Mouse (Mus musculus): ENCODE results near the gene Nr1h5. TPM values are rescaled to one million over a fixed set of nuclear protein-coding genes. Genes with fewer than 3 reads are reported as not detected.
A peak's percentile ranks its signal among the peaks of the same experiment; 100 is the strongest.

Gene Nr1h5
- total RNA-seq (2021) = not detected

DNA sequence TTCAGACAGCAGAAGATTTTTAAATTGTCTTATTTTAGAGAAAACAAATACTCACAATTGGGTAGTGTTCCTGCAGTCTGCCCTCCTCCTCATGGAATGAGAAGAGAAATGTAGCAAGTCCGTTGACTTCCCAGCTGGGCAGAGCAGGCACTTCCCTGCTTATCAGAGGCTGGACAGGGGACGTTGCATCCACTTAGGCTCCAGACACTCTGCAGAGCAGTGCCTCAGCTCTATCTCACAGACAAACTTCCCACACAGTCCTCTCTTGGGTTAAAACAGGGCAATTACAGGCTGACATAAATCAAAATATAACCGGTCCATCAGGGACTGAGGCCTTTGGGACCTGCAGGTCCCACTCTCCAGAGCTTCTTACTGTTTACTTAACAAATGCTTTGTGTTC lies at the start of gene Nr1h5:
Gene Nr1h5, minus strand, starts transcription at position 101 of the 400 bp plus-strand sequence.
- DNase-seq (ENCODE audit: extremely low spot score in 1 of 2, low spot score in 1 of 2) = no peak

DNA sequence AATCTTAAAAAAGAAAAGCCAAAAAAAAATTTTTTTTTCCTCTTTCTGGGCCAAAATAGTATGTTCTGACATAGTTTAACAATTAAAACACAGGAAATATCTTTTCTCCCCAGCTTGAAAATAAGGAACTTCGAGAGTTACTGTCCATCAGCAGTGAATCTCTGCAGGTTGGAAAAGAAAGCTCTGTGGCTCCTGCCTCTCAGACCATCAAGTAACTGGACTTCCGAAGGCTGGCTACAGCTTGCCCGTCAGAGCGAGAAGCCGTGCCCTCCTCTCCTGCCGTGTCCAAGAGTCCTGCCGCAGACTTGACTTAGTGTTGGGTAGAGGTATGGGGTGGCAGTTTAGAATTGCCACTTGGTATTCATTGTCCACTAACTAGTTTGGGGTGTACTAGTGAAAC lies 37.7 kb upstream of the Nr1h5 start:
- DNase-seq (ENCODE audit: extremely low spot score in 1 of 2, low spot score in 1 of 2) = no peak

DNA sequence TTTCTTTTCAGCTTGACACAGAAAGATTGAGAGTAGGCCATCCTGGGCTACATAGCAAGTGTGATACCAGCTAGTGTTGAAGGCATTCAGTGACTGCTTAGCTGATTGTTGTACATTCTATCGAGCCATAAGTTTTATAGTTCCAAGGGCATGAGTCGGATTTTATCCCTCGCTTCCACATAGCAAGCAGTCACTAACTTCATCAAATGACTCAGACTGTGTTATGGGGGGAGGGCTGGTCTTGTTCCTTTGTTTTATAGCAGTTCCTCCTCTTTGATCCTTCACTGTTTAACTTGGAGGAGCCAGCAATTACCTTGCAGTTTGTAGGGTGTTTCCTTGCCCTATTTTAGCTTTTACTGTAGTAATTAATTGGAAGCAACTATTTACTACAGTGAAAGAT lies 33.7 kb upstream of the Nr1h5 start:
- DNase-seq (ENCODE audit: extremely low spot score in 1 of 2, low spot score in 1 of 2) = no peak

DNA sequence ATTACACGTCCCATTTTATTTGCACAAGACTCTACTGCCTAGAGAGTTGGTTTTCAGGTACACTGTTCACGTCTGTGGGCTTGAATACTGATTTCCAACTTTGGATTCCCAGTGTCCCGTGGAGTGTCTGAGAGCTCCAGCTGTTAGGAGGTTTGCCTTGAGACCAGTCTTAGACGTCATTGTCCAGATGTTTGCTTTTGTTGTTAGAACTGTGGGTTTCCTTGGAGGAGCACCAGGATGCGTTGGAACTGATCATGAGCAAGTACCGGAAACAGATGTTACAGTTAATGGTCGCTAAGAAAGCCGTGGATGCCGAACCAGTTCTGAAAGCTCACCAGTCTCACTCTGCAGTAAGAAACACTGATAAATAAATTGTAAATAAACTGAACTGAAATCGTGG lies 33.1 kb upstream of the Nr1h5 start:
- no peak for DNase-seq (ENCODE audit: extremely low spot score in 1 of 2, low spot score in 1 of 2)

DNA sequence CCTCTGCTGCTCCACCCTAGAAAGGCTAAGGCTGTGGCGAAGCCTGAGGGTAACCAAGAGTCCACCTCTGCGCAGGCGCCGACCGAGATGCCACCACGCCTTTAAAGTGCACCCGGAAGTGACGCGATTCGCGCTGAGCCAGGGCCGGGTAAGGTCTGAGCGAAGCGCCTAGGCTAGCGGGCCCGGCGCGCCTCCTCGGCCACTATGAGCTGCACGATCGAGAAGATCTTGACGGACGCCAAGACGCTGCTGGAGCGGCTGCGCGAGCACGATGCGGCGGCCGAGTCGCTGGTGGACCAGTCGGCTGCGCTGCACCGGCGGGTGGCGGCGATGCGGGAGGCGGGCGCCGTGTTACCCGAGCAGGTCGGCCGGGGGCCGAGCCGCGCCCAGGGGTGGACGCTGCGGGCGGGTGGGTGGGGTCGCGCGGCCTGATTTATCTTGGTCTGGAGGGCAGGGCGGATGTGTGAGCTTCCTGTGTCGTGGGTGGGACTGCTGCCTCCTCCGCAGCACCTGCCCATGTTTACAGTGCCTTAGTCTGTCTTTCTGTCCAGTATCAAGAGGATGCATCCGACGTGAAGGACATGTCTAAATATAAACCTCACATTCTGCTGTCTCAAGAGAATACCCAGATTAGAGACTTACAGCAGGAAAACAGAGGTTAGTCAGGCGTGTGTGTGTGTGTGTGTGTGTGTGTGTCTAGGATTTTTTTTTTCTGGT lies 31.8 kb upstream of the Nr1h5 start, which contains the start of gene Sike1:
Gene Sike1, plus strand, starts transcription at position 104 of the 717 bp plus-strand sequence.
- peak; percentile 89 to 91 for DNase-seq (ENCODE audit: extremely low spot score in 1 of 2, low spot score in 1 of 2)

DNA sequence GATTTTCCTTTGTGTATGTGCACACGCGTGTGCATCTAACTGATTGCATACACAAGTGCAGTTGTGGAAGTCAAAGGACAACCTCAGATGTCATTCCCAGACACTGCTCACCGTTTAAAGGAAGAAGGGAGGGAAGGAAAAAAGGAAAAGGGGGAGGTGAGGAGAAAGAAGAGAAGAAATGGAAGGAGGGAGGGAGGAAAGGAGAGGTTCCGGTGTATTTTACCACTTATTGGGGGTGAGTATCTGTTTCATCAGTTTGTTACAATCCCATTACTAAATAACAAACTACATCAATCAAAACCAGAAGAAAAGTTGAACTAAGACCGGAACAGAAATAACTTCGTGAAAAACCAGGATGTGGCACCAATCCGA lies 31.3 kb upstream of the Nr1h5 start:
- DNase-seq (ENCODE audit: extremely low spot score in 1 of 2, low spot score in 1 of 2) = no peak

DNA sequence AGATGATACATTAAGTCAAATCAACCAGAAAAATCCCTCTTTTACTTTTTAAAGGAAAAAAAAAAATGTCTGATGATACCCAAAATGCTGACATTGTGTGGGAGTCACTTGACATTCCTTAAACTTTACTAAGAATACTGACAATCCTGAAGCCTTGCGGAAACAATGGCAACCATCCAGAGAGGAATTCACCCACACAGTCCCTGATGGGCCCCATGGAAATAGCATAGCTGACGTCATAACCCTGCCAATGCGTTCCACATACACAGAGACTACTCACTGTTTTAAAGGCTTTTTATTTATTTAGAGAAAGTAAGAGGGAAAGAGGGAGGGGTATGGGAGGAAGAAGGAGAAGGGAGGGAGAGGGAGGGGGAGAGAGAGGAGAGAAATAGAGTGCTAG lies 29.0 kb upstream of the Nr1h5 start:
- no peak for DNase-seq (ENCODE audit: extremely low spot score in 1 of 2, low spot score in 1 of 2)

DNA sequence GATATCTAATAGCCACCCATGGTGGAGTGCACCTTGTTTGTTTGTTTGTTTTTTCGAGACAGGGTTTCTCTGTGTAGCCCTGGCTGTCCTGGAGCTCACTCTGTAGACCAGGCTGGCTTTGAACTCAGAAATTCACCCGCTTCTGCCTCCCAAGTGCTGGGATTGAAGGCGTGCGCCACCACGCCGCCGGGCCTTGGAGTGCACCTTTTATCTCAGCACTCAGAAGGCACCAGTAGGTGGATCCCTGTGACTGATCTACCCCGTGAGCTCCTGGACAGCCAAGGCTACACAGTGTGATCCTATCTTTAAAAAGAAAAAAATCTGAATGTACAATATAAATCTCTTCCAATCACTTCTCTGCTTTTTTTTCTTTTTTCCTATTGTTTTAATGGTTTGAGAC lies 27.1 kb upstream of the Nr1h5 start:
- DNase-seq (ENCODE audit: extremely low spot score in 1 of 2, low spot score in 1 of 2) = no peak

DNA sequence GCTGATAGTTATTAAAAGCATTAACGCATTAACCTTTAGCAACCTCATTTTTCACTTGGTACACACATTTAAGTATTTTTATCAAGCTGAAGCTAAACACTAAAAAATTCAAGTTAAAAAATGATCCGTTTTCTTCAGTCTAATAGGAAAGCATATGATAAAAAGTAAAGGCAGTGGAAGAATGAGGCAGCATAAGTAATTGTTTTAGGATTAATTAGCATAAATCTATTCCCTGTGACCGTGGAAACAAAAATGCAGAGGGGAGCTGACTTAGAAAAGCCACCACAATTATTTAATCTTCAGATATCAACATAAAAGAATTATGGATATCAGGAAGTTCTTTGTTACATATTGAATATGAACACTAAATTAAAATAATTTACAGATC lies 16.4 kb upstream of the Nr1h5 start:
- DNase-seq (ENCODE audit: extremely low spot score in 1 of 2, low spot score in 1 of 2) = no peak

DNA sequence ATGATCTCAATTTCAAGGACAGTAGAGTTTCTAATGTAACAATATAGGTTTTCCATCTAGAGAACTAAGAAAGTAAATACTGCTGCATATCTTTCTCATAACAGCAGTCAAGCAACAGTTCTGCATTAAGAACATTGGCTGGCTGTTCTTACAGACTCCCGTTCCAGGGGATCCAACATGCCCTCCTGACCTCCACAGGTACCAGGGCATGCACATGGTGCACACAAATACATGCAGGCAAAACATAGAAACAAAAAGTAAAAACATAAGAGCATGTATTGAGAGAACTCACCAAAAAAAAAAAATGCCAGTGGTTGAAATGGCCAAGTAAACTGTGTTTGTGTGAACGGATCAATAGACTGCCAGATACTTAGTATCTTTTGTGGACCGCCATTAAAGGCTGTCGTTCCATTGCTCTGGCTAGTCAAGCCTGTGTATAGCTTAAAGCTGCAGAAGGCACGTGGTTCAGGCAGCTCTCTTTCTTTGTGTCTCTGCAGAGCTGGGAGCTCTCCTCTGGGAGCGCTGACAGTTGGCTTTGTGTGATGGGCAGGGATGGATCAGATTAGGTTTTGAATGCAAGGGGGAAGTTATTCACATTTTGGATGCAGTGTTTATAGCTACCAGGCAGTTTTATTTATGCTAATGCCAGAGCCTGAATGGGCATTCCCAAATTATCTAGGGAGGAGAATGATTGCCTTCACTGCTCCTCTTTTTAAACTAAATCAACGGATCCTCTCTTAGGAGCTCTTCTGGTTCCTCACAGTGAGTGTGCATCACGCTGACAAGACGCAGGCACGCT lies 15.8 kb upstream of the Nr1h5 start:
- DNase-seq (ENCODE audit: extremely low spot score in 1 of 2, low spot score in 1 of 2) = no peak

DNA sequence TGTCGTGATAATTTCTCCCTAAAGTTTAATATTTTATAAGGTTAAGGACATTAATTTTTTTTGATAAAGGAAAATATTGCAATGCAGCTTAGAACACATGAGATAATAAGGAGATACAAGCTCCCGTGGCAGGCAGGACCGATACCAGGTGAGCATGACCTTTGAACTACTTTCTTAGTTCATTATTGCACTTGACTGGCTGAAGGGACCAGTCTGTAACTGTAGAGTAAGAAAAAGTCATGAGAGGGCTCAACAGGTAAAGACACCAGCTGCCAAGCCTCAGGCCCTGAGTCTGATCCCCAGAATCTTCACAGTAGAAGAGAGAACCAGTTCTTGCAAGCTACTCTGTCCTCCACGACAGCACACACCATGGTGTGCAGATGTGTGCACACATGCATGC lies 13.0 kb upstream of the Nr1h5 start:
- no peak for DNase-seq (ENCODE audit: extremely low spot score in 1 of 2, low spot score in 1 of 2)

DNA sequence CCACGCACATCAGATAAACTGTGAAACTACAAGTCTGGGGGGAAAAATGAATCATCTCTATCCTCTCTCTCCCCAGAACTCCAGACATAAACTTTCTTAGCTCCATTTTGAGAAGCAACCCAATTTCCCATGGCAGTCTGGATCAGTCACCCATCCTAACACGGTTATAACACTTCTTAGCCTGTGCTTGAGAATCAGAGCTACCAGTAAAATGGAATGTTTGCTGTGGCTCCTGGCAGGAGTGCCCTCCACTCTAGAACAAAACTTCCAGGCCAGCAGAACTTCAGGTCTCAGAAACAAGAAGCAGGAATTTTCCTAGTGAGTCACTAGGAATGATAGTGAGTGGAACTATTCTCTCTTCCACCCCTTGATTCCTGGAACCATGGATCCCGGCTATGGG lies 6.6 kb upstream of the Nr1h5 start:
- no peak for DNase-seq (ENCODE audit: extremely low spot score in 1 of 2, low spot score in 1 of 2)

DNA sequence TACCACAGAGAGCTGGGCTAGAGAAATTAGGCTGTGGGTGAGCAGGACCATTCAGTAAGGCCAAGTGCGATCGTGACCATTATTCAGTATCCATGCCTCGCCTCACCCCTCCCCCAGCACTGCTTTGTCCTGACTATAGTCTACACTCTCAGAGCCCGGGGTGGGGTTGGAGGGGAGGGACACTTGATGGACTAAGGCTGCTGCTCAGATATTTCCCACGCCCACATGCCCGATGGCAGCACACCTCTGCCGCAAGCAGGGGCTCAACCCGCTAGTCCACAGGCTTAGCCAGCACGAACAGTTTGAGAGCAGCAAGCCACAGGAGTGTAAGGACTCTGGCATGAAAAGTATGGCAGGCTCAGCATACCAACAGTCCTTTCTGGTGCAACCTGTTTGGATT lies 6.1 kb upstream of the Nr1h5 start:
- no peak for DNase-seq (ENCODE audit: extremely low spot score in 1 of 2, low spot score in 1 of 2)

DNA sequence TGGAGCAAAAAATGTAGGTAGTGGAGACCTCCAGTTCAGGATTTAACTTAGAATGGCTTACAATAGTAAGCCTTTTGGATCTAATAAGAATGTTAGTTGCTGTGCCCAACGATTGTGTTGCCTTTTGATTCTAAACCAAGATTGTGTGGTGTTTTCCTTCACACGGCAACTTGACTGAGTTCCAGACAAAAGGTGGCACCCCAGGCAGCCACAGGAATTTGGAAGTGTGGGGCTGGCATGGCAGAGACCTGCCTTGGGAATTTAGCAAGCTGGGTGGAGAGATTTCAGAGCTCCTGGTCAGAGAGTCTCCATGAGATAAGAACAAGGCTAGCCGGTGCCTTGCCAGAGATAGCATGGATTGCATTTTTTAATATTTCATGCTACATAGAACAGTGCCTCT lies 8.3 kb downstream of the Nr1h5 start:
- no peak for DNase-seq (ENCODE audit: extremely low spot score in 1 of 2, low spot score in 1 of 2)

DNA sequence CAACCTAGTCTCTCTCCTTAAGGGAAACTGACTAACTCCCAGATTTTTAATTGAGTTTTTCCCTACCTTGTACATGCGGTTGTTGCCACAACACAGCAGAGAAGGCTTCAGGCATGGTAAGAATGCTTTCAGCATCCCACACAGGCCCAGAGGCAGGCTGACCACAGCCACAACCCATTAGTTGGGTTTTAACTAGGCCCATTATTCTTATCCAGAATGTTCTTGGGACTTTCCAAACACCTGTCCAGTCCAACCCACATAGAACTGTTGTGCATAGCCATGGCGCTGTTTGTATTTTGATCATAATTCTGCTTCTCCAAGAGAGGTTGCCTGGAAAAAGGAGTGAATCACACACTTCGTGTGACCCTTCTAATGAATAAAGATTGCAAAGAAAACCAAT lies 8.8 kb downstream of the Nr1h5 start:
- no peak for DNase-seq (ENCODE audit: extremely low spot score in 1 of 2, low spot score in 1 of 2)

DNA sequence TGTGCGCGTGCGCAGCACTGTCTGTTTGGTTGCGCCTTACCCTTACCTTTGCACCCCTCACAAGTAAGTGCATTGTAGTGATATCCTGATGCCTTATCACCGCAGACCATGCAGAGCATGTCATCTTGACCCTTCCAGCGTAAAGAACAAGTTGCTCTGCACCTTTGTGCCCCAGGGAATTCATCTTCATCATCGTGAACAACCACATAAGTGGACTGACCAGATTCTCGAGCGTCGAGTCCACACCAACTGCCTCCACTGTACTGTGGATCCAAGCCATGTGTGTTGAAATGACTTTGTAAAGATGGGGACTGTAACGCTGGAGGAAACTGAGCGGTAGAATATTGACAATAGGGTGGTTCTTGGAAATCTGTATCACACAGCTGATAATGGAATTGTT lies 9.5 kb downstream of the Nr1h5 start:
- no peak for DNase-seq (ENCODE audit: extremely low spot score in 1 of 2, low spot score in 1 of 2)

DNA sequence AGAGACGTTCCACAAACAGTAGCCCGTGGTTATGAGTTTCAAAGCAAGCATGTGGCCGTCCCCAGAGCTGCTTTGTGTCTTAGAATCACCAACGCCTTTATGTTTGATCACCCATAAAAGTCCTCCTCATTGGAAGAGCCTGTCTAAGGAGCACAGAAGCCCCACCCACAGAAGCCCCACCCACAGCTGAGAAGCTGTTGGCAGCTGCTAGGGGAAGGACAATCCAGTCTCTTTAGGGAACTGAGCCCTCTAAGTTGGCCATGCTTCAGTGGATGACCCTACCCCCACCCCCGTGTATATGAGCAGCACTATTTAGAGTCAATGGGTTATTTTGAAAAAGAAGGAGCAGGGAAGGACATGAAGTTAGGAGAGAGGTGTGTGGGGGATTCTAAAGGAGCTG lies 17.1 kb downstream of the Nr1h5 start:
- DNase-seq (ENCODE audit: extremely low spot score in 1 of 2, low spot score in 1 of 2) = no peak

DNA sequence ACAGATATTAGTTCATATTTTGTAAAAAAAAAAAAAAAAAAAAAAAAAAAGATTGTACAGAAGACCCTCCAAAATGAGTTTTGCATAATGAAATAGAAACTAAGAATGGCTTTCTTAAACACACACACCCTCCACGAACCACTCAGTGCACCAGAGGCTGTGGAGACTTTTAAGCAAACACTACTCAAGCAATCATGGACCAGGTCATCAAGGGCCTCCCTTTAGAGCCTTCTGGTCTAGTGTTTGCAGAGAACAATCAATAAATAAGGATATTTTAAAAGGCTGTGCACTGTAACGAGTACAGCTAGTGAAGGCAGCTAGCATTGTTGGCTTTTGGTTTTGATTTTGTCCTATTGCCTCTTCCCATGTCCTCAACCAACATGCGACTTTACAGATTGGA lies 17.6 kb downstream of the Nr1h5 start:
- DNase-seq (ENCODE audit: extremely low spot score in 1 of 2, low spot score in 1 of 2) = no peak

DNA sequence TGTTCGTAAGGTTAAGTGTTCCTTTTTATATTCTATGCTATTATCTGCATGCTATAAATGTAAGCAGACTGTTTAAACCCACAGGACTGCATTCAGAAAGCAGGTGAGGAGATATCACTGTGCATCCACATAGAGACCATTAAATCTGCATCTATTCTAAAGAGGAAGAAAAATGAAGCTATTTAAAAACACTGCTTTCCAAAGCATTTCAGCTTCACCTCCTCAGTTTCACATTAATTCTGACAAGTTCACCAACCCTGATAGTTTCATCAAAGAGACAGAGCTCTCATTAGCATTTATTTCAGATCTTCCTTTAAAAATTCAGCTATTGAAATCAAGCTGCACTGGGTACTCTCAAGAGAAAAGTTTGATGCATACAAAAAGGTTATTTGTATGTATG lies 25.8 kb downstream of the Nr1h5 start:
- no peak for DNase-seq (ENCODE audit: extremely low spot score in 1 of 2, low spot score in 1 of 2)

DNA sequence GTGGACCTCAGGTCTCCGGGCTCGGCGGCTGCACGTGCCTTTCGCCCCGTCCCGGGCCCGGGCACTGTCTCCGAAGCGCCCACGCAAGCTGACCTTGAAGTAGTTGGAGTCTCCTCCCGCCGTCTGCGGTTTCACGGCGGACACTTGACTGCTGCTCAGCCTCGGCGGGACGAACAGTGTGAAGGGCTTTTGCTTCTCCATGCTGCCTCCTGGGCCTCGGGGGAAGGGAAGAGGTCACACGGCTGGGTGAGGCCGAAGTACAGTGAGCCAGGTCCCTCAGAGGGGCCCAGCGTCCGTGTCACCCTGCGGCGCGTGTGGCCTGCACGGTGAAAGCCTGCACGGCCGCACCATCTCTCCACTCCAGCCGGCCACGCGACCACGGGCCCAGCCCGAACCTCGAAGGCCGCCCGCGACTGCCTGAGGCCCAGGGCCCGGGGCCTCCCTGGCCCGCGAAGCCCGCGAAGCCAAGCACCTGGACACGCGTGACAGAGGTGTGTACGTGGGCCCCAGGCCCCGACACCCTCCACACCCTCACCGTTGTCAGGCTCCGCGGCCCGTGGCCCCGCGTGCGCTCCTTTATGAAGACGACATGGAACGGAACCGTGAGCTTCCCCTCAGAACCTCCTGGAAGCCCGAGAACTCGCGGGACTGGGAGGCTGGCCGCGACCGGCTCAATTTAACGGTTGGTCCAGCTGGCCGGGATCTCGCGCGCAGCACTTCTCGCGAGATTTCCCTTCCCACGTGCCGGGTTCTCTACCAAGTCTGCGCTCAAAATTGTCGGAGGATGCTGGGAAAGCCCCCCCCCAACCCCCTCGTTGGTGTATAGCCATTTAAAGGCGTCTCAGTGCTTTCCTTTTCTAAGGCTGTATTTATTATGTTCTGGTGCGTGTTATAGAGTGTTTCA lies 28.2 kb downstream of the Nr1h5 start, which contains the start of gene Sycp1:
Gene Sycp1, minus strand, starts transcription at position 650 of the 904 bp plus-strand sequence.
- DNase-seq (ENCODE audit: extremely low spot score in 1 of 2, low spot score in 1 of 2) = no peak

DNA sequence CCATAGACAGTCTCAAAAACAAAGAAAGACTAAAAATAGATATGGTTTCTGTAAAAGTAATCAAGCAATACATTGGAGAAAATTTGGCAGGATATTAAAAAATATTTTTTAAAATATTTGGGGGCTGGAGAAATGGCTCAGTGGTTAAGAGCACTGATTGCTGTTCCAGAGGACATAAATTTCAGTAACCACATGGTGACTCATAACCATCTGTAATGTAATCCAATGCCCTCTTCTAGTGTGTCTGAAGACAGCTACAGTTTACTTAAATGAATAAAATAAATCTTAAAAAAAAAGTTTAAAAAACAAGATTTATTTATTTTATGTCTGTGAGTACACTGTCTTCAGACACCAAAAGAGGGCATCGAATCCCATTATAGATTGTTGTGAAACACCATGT lies 64.8 kb downstream of the Nr1h5 start:
- DNase-seq (ENCODE audit: extremely low spot score in 1 of 2, low spot score in 1 of 2) = no peak

Data from layer of hippocampus, postnatal 25 days (tissue).